Mouse (Mus musculus): ENCODE measurements around the gene Col4a2.

The Col4a2 gene

DNA sequence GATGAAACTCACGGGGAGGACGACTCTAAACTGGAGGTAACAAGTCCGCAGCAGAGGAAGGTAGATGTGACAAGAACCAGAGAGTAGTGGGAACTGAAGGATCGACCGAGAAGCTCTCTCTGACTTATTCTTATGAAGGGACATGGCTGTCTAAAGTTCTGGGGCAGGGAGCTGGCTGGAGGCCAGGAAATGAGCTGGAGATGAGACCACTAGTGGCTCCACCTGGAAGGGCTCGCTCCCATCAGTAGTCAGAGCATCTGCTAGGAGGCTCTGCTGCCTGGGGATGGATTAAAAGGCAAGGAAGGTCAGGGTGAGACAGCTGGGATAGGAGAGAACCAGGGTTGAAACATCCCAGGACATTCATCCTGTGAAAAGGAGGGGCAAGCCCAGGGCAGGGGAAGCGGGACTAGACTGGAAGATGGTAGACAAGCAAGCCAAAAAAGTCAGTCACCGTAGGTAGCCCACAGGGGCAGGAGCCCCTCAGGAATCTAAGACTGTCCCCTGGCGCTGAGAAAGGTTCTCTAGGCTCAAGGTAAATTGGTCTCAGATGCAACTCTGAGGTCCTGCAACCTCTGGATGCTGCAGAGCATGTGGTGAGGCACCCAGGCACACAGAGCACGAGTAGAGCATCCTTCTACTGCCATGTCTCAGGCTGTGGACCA is 16.2 kb upstream of the Col4a2 start:
- CTCF ChIA-PET = no interaction called here

DNA sequence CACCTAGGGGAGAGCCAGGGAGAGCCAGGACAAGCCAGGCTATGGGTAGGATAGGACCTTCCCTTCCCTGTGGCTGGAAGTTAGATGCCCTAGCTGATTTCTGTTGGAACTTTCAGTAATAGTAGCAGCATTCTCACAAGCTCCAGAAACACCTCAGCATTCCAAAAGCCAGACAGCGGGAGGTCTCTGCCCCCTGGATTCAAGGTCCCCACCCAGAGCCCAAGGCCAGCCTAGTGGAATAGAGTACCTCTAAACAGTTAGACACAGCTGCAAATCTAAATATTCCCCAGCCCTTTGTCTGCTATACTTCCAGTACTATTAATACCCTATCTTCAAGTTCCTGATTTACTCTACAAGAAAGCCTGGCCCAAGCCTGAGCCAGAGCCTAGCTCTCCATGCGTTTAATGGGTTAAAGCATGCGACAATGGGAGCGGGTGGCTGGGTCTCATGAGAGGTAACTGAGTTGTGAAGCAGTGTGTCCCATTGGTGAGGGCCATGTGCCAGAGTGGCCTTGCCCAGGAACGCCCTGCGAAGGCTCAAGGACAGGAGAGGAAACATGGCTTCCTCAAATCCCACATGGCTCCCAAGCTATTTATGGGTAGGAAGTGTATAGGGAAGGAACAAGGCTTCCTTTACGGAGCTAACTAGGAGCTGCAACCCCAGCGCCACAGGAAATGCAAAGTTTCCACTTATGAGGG is 15.3 kb upstream of the Col4a2 start:
- CTCF ChIA-PET = no interaction called here

DNA sequence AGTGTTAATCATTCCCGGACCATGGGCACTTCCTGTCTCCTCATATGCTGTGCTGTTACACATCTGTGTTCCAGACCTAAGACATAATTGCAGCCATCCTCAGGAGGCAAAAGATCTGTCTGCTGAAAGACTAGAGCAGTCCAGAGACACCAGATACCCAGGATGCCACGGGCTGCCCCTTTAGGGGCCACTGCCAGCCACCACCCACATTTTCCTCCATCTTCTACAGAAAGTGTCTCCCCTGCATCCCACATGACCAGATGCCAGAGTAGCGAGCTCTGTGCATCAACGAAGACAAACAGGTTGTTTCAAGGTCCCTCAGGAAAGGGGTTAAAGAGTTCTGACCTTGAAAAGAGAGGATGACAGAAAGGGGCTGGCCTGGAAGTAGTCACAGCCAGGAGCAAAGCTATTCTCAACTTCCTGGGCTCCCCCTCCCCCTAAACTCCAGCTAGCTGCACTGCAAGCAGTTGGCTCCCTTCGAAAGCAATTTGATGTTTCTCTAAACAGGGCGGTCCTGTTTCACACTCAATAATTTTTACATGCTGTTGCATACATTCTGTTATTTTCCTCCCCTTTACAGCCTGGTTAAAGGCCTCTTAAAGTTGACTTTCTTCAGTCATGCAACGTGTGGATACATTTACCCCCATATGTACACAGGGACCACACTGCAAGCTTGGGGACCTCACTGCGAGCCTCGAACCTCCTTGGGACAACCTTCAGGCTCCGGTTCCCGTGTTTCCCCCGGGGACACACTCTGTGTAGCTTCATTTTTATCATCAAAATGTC is 13.9 kb upstream of the Col4a2 start:
- CTCF ChIA-PET = no interaction called here

DNA sequence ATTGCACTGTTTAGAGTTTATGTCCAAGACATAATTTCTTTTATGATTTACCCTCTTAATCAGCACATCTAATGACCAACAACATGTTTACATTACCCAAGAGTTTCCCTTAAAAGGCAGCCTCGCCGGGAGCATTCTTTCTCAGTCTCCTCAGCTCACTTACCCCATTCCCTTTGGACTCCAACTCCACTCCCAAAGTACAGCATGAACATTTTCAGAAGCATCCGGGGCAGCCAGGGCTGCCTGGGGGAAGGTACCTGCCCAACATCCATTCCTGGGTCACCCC is 13.3 kb upstream of the Col4a2 start:
- CTCF ChIA-PET = no interaction called here

DNA sequence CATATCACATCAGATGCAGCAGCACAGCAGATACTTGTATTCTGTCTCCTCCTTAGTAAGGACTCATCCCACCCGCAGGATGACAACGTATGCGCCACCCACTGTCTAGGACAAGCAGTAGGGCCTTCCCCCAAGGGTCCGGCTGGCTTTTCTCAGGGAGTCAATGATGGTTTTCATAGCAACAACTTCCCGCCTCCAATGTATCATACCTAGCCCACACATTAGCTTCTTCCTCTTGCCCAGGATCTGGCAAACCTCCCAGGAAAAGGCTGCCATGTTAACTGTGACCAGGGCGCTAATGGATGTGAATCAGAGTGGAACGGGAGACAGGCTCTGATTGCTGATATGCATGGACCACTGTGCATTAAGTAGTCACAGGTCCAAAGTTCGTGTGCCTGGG is 12.2 kb upstream of the Col4a2 start:
- CTCF ChIA-PET = interaction anchor here (0.6 kb wide), 1 partner anchor 36 kb away, joined by 5 read pairs; no protein-coding TSS in a partner anchor

DNA sequence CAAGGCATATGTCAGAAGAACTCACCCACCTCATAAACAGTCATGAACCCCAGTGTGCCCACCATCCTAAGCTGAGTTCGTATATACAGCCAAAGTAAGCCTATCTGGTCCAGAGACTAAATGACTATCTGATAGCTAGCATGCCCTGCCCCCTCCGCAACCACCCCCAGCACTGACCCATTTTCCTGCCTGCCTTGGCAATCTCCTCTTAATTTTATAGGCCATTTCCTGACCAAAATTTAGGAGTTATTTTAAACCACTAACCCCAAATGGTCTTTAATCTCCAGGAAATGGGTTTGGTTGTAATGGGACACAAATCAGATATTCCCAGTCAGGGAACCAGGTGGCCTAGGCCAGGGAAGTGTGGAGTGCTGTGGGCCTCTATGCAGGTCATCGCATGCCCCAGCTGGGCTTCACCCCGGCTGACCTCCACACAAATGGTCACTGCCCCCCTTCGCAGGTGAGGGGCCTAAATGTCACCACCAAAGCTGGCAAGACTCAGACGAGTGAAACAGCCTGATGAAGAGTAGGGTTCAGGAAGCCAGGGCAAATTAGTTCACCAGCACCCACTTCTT is 8.5 kb upstream of the Col4a2 start:
- CTCF ChIA-PET = no interaction called here

DNA sequence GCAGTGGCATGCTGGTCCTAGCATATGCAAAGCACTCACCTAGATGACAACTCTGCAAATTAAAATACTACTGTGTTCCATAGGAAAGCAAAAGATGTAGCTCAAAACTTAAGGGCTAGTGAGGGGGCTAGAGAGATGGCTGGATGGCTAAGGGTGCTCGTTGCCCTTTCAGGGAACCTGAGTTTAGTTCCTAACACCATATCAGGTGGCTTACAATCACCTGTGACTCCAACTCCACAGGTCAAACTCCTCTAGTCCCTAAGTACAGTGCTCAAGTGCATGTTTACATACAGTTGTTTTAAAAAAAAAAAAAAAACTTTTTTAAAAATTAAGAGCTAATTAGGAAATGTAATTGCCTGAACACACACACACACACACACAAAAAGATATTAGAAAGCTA is 7.1 kb upstream of the Col4a2 start:
- CTCF ChIA-PET = no interaction called here

DNA sequence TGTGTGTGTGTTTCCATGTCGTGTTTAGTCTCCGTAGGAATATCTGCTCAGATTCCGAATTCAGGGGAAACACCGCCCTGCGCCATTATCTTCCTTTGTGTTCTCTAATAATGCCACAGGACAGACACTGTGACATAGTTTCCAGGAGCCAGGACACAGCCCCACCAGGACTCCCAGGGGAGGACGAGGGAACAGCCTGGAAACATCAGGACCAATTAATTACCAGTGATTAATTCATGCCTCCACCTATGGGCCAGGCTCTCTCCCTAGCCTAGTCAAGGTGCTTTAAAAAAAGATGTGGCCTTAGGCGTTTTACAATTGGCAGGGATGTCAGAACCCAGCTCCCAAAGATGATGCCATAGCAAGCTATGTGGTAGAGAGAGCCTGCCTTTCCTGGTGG is 5.2 kb upstream of the Col4a2 start:
- CTCF ChIA-PET = no interaction called here

DNA sequence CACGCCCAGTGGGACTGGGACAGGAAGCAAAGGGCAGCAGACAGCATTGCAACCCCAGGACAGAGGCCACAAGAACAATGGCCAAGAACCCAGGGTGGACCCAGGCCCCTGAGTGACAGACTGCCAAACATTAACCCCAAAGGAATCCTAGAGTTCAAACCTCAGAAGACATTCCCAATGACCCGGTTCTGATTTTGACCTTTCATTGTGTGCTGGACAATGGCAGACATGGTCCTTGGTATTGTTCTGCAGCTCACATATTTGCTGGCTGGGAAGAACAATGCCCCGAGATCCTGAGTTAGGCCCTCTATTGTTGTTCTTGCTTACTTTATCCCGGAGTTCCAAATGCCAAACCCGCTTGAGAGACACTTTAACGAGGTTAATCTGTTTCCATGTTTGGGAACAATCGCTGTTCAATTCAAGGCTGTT is 4.0 kb upstream of the Col4a2 start:
- CTCF ChIA-PET = no interaction called here

DNA sequence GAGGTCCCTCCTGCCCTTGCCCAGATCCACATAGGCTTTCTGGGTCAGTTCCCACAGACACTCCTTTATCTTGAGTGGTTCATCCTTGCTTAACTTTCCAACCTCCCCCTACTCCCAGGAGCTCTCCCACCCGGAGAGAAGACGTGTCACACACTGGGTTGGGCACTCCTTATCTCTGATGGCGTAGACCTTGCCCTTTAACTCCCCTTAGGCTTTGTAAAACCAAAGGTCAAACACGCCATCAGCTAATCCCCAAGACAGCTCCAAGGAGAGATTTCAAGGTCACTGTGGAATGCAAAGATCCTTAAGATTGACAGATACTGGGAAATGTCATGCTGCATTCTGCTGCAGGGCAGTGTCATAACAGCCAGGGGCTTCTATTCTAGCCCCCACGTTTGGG is 3.4 kb upstream of the Col4a2 start:
- CTCF ChIA-PET = no interaction called here

DNA sequence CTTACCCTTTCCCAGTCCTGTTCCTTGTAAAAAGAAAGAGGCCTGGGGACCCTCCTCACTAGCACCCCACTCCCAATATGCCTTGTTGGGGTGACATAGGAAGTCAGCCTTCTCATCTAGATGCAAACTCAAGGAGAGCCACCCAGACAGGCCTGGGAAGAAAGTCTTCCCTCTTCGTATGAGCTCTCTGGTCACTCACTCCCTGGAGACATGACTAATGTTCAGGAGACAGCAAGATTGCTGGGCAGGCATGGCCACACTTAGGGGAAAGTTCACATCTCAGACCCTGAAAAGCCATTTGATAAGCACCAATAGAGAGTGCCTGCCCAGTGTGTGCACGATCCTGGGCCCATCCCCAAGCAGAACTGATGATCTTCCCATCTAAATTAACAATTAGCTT is 2.6 kb upstream of the Col4a2 start:
- CTCF ChIA-PET = no interaction called here

DNA sequence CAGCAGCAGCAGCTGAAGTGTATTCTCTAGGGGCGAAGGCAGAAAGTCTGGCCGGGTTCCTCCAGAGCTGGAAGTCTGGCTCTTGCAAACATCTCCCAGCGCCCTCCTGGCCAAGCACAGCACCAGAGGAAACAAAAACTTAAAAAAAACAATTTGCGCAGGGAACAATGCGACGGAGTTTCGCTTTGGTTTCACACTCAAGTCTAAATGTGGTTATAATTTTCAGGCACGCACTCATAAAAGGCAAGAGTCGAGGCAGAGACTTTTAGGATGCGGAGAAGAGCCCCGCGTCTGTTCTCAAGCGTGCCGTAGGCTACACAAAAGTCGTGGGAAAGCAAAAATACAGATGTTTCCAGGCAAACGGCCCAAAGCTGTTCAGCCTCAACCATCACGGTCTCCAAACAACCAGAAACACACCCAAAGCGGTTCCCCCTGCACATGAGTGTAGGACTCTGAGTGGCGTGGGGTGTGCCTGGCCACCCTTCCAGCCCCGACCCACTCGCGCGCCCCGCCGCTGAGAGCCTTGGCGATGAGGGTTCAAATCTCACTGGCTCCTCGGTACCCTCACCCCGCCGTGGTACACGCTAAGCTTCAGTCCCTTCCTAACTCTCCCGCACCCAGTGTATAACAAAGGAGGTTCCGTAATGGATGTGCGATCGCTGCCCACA is 790 bp upstream of the Col4a2 start:
- CTCF ChIA-PET = no interaction called here

DNA sequence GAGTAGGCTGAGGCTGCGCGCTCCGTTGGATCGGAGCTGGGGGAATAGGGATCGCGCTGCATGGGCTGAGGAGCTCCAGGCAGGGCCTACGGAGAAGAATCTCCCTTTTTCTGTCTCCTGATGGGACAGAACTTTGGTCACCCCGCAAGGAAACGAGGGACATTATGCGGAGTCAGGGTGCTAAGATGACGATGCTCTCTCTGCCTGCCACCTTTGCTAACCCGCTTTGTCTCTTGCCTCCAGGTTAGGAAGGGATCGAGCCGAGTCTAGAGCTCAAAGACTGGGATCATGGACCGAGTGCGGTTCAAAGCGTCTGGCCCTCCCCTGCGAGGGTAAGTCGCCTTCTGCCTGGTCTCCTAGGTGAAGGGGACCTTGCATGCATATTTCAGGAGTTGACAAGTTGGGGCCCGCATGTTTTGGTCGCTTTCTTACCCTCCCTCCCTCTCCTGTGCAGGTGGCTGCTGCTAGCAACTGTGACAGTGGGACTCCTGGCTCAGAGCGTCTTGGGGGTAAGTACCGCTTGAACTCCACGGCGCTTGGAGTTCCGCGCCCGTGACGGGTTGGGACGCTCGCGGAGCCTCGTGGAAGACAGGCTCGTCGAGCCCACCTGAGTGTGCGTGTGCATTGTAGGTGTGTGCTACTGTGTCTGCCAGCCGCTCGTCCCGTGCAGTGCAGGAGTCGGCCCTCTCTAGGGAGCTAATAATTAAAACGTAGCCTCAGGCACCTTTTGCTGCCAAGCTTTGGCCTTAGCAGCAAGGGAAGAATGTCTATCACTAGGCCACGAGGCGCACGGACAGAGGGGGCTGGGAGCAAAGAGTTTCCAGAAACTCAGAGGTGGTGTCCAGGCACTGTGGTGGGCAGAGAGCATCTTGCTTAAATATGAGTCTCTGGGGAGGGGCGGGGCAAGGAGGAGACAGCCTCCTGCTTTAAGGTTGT is 839 bp downstream of the Col4a2 start:
- CTCF ChIA-PET = no interaction called here

DNA sequence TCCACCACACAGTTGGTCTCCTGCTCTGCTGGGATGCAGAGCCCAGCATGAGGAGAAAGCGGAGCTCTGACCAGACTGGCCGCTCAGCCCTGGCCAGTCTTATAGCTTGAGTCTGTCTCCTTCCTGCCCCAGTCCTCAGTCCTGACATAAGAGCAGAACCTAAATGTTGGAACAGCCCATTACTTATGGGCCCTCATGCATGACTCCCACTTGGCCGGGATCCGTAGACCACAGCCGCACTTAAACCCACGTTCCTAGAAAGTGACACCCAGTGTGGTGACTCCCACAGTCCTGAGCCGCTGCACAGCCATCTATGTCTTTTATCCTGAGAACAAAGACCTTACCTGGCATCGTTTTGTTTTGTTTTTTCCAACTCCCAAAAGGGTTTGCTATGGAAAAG is 2.0 kb downstream of the Col4a2 start:
- CTCF ChIA-PET = no interaction called here

DNA sequence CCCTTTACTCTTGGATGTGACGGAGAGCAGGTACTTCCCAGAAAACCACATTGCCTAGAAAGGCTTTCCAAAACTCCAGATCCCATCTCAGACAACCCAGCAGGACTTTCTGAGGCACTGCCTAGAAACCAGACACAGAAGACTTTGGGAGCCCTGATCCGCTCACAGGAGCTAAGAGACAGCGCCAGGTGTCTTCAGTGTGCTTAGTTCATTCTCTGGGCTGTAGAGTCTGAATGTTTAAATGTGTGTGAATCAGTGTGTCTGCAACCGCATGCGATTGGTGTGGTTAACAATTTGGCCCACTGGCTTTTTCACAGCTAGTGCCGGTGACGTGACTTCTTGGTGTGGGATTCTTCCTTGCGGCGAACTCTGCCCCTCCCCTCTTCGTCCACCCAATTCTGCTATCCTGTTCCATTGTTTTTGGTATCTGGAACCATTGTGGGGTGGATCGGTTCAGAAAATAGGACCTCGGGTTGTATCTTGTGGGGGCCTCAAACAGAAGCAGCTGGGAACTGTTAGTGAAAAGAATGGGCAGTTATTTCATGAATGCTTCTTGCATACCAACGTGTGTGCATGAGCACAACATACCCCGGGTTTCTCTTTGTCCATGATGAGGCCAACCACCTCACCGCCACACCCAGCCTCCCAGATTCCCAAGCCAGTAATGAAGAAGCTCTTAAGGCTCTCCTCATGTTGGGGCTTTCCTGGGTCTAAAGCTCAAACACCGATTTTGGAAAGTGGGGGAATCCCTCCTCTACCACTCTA is 2.8 kb downstream of the Col4a2 start:
- CTCF ChIA-PET = no interaction called here

DNA sequence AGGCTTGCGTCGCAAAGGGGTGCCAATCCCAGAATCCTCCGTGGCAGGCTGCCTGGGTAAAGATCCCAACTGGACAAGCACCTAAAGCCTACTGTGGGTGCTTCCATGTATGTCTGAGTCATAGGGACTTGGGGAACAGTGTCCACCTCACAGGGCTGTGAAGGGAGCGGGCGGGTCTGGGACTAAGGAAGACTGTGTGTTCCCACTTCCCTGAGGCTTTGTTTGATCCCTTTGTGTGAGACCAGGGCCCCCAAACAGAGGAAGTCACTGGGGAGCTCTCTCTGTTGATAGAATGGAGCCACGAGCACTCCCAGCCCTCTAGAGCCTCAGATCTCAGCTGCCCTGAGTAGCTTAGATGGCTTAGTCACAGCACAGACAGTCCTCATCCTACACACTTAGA is 3.5 kb downstream of the Col4a2 start:
- CTCF ChIA-PET = no interaction called here

DNA sequence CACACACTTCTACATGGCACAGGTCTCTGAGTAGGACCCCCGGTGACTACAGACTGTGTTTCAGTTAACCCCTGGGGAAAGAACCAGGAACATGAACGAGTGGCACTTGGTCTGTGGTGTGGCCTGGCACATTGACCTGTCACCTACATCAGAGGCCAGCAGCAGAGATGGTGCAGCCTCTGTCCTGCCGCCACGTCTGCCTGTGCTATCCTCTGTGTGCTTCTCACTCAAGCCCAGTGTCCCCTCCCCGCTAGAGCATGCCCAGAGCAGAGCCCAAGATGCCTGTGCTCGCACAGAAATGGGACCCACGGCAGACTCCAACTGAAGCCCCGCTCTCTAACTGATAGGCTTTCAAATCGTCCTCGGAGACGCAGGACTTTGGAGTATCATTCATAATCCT is 6.8 kb downstream of the Col4a2 start:
- CTCF ChIA-PET = no interaction called here

DNA sequence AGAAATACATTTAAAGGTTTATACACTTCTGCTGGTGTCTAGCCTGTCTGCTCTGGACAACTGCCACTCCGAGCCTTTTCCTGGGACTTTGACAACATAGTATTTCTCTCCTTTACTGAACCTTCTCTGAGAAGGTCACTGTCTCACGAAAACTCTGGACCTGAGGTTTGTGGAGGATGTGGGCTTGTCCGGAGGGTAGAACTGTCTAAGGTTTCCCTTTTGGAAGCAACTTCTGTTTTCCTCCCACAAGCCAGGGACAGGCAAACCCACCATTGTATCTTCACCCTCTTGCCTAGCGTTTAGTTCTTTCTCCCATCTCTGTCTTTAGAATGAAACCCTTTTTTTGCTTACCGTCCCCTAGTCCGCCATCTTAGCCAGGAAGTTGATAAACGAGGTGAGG is 9.2 kb downstream of the Col4a2 start:
- CTCF ChIA-PET = no interaction called here

DNA sequence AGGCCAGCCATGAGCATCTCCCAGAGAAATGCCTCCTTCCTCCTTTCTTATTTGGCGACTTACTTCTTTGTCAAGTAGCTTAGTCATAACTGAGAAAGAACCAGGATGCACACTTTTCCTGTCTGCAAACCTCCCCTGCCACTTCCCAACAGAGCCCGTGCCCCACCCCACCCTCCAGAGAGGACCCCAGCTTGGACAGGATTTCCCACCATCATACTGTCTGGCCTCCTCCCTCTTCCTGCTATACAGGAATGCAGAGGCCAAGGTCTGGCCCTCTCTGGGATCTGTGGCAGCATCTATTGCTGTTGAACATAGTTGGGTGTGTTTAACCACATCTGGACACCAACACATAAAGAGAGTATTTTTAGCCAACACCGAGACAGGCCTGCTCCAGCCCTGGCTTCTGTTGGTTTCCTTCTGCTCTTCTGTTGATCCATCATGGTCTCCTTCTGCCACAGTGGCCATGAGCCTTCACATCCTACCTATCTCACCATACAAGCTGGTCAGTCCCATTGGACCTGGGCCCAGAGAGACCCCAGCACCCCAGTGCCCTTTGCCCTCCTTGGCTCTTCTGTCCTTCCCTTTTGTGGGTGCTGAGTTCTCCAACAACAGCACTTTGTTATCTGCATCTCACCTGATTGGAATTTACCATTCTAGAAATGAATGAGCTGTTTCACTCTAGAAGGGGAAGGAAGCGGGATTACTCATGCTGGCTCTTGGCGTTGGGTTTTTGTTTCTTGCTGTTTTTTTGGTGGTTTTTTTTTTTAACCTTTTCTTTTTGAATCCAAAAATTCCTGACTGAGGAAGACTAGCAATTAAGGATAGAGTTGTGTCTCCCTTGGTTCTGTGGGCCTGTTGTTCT is 10.3 kb downstream of the Col4a2 start:
- CTCF ChIA-PET = no interaction called here

DNA sequence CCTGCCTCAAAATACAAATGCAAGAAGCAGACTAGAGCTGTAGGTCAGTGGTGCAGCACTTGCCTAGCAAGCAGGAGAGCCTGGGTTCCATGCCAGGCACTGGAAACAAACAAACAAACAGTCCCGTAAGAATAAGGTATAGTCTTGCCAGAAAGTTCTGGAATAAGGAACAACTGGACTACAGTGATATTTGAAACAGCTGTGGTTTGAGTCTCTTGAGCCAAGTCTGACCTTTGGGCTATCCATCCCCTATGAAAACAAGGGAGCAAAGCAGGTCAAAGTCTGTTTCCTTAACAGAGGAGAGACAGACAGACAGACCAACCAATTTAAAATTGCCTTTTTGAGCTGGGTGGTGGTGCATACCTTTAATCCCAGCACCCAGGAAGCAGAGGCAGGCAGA is 11.1 kb downstream of the Col4a2 start:
- CTCF ChIA-PET = no interaction called here

Data from spleen, embryonic (tissue).